Mouse (Mus musculus) CH12.LX (cell line): Measurements from ENCODE around the gene Aplp2.

ENCODE experiments used
- CTCF ChIP-seq, 2 experiments: IDR thresholded peaks in 1 of 2; conservative IDR thresholded peaks in 1 of 2; 2 replicates each; pipeline ENCODE4 v1.5.1; 2011 to 2012; ENCODE audit warnings: low read depth in 2 of 2, low read length in 2 of 2, improper control_type of control experiment in 1 of 2, inconsistent platforms in 1 of 2, mild to moderate bottlenecking in 1 of 2, moderate library complexity in 1 of 2
- EP300 ChIP-seq: IDR thresholded peaks from 2 replicates; pipeline ENCODE4 v1.6.1; 2011; ENCODE audit warnings: low read length, improper control_type of control experiment
- HCFC1 ChIP-seq: IDR thresholded peaks from 2 replicates; pipeline ENCODE4 v1.6.1; 2012; ENCODE audit warnings: low read depth, mild to moderate bottlenecking, inconsistent platforms, low read length, improper control_type of control experiment
- POLR2A ChIP-seq: IDR thresholded peaks from 2 replicates; pipeline ENCODE4 v1.6.1; 2011; ENCODE audit warnings: low read depth, mild to moderate bottlenecking, improper control_type of control experiment, low read length
- TCF12 ChIP-seq: IDR thresholded peaks from 2 replicates; pipeline ENCODE4 v1.6.1; 2014; ENCODE audit warnings: low read depth, mild to moderate bottlenecking, inconsistent platforms, low read length, improper control_type of control experiment
- USF2 ChIP-seq: conservative IDR thresholded peaks from 2 replicates; pipeline ENCODE4 v1.6.1; 2011; ENCODE audit warnings: low read depth, low read length, improper control_type of control experiment

DNA sequence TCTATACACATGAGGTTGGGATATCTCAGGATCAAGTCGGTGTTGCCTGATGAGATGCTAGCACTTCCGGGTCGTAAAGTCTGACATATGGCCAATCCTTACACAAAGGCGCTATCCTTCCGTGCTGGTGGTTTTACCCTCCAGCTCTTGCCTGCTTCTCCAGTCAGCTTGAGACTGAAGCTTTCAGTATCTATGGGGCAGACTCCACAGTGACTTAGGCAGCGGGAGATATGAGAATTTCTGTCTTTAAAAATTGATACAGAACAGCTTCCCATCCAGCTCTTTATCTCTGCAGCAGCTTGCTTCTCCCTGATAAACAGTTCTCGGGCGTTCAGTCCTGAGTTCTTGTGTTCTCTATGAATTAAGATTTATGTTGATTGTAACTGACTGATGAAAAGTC is 14.9 kb upstream of the Aplp2 start:
- no peak for TF ChIP-seq TCF12
- no peak for TF ChIP-seq USF2
- no peak for TF ChIP-seq HCFC1
- TF ChIP-seq EP300: no peak
- TF ChIP-seq CTCF (conservative IDR thresholded peaks at IDR 0.05 in 1 of 2, IDR thresholded peaks at IDR 0.05 in 1 of 2; ENCODE audit: low read depth in 2 of 2, low read length in 2 of 2): no peak
- no peak for TF ChIP-seq POLR2A
